Mouse (Mus musculus): ENCODE data around the gene Gm49358.

DNA sequence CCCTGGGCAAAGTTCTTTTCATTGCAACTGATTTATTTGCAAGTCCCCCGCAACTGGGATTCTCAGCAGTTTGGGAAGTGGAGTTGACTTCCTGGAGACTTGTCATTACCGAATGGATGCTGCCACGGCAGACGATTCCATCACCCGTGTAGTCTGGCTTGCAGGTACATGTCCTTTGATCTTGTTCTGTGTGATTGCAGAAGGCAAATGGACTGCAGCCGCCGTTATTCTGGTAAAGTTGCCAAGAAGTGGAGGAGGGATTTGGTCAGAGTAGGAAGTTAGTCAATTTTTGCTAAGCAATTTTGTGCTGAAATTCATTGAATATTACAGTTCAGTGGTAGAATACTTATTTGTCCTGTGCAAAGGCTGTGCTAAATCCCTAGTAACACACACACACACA is 114.9 kb downstream of the Gm49358 start:
- TF ChIP-seq CTCF (IDR thresholded peaks at IDR 0.05; ENCODE audit: borderline replicate concordance, insufficient read depth, low read length) (no peak), POLR2A (IDR thresholded peaks at IDR 0.05; ENCODE audit: low read depth, low read length) (no peak)
